19 mouse cellular contexts compared by ENCODE assay signal in genomic region chr4:119967073-119967608, GRCm38 (mm10).
DNase-seq lines count a peak whose midpoint lies in the region; ATAC-seq and TF ChIP-seq lines count a peak whose summit lies in the region.
"Had no signal": no experiment of that assay in that cellular context is flagged by ENCODE, and none has a peak within 500 bp of the region (broad histone marks: within the 10 kb centered on the region; RNA-seq: fewer than 3 reads in every experiment).

No protein-coding gene starts in this region.

- peaks cover 29% of the 10 kb centered on the region for H3K4me1 ChIP-seq in heart, embryonic 11.5 days (ENCODE audit: control insufficient read depth, insufficient read depth, low read length)
- H3K4me1 ChIP-seq in midbrain, embryonic 11.5 days (ENCODE audit: control insufficient read depth, insufficient read depth, low read length) = peaks cover 3% of the 10 kb centered on the region; the same call in 1 of the 2 replicates
- H3K4me1 ChIP-seq in midbrain, embryonic 16.5 days (ENCODE audit: control insufficient read depth, insufficient read depth, low read length) = peaks cover 19% of the 10 kb centered on the region
- peaks cover 58% of the 10 kb centered on the region for H3K4me1 ChIP-seq in olfactory bulb, adult 2 months (ENCODE audit: control insufficient read depth, insufficient read depth, low read length)

- no peak for TF ChIP-seq POLR2A in olfactory bulb, adult 2 months (IDR thresholded peaks at IDR 0.05; ENCODE audit: insufficient read depth, low read depth, low read length)

- 0 out of 2 replicates have a peak, but pooled peaks cover 3% of the 10 kb centered on the region for H3K27me3 ChIP-seq in heart, embryonic 11.5 days (ENCODE audit: control insufficient read depth, insufficient read depth, low read length)
- no peaks in the 10 kb centered on the region for H3K27me3 ChIP-seq in midbrain, embryonic 11.5 days (ENCODE audit: control insufficient read depth, insufficient read depth, low read length)
- H3K27me3 ChIP-seq in midbrain, embryonic 16.5 days (ENCODE audit: control insufficient read depth, insufficient read depth, low read depth, low read length) = no peaks in the 10 kb centered on the region
- H3K27me3 ChIP-seq: midbrain, embryonic 15.5 days had no signal

- DNase-seq in heart, adult 18-20 months = no peak
- DNase-seq in layer of hippocampus, adult 2 months (ENCODE audit: low spot score in 2 of 2) = no peak
- DNase-seq in layer of hippocampus, postnatal 14 days (ENCODE audit: low spot score in 2 of 2) = no peak
- peak; percentile 74 for DNase-seq in midbrain, embryonic 11.5 days (ENCODE audit: low spot score, missing footprints)
- no peak for DNase-seq in thymus, postnatal 25 days
- DNase-seq: adrenal gland, adult 8-10 months; gastrocnemius, postnatal 10 days; right cerebral cortex, adult 18-20 months; right cerebral cortex, postnatal 4 days; thymus, postnatal 14 days had no signal

- H3K9me3 ChIP-seq in heart, embryonic 11.5 days (replicated peaks; ENCODE audit: control insufficient read depth, low read length) = no peaks in the 10 kb centered on the region
- no peaks in the 10 kb centered on the region for H3K9me3 ChIP-seq in midbrain, embryonic 11.5 days (ENCODE audit: control insufficient read depth, low read length)
- H3K9me3 ChIP-seq in midbrain, embryonic 16.5 days (replicated peaks; ENCODE audit: control insufficient read depth, low read length, poor library complexity, severe bottlenecking) = no peaks in the 10 kb centered on the region
- H3K9me3 ChIP-seq: embryonic facial prominence, embryonic 13.5 days; midbrain, embryonic 15.5 days had no signal

- no peak overlapping the region for H3K4me2 ChIP-seq in heart, embryonic 11.5 days
- no peak overlapping the region for H3K4me2 ChIP-seq in midbrain, embryonic 11.5 days
- H3K4me2 ChIP-seq in midbrain, embryonic 16.5 days (ENCODE audit: low read length) = no peak overlapping the region
- H3K4me2 ChIP-seq: embryonic facial prominence, embryonic 13.5 days; midbrain, embryonic 15.5 days had no signal

- 0 out of 2 replicates have a peak overlapping the region, but pooled peaks have one; percentile 25 for H3K27ac ChIP-seq in heart, embryonic 11.5 days (ENCODE audit: low read depth, low read length)
- peak overlapping the region; percentile 74 for H3K27ac ChIP-seq in layer of hippocampus, adult 2 months
- H3K27ac ChIP-seq in midbrain, embryonic 11.5 days (ENCODE audit: low read depth, low read length) = no peak overlapping the region
- H3K27ac ChIP-seq in midbrain, embryonic 16.5 days (ENCODE audit: low read length) = no peak overlapping the region
- peak overlapping the region; percentile 7; the same call in 1 of the 2 replicates for H3K27ac ChIP-seq in olfactory bulb, adult 2 months (ENCODE audit: insufficient read depth, low read depth, low read length)
- H3K27ac ChIP-seq: liver, embryonic 14.5 days; midbrain, embryonic 15.5 days had no signal

- H3K4me3 ChIP-seq in heart, embryonic 11.5 days (ENCODE audit: low read depth, low read length) = no peak overlapping the region
- no peak overlapping the region for H3K4me3 ChIP-seq in layer of hippocampus, adult 2 months
- H3K4me3 ChIP-seq in midbrain, embryonic 11.5 days (ENCODE audit: low read depth, low read length) = no peak overlapping the region
- no peak overlapping the region for H3K4me3 ChIP-seq in midbrain, embryonic 16.5 days (ENCODE audit: low read depth, low read length)
- no peak overlapping the region for H3K4me3 ChIP-seq in olfactory bulb, adult 2 months (ENCODE audit: insufficient read depth, low read depth, low read length)
- H3K4me3 ChIP-seq: embryonic facial prominence, embryonic 13.5 days; erythroblast, embryonic 14.5 days; midbrain, embryonic 15.5 days had no signal

- no peak for TF ChIP-seq CTCF in layer of hippocampus, adult 2 months (conservative IDR thresholded peaks at IDR 0.05)
- TF ChIP-seq CTCF in olfactory bulb, adult 2 months (IDR thresholded peaks at IDR 0.05; ENCODE audit: insufficient read depth, low read depth, low read length) = no peak

- 47% methylated on average over 5 of the region's 5 CpGs for WGBS in heart, embryonic 11.5 days (ENCODE audit: insufficient replicate concordance)
- 73% methylated on average over 5 of the region's 5 CpGs for WGBS in midbrain, embryonic 11.5 days
- 56% methylated on average over 5 of the region's 5 CpGs for WGBS in midbrain, embryonic 16.5 days
- 39% methylated on average over 5 of the region's 5 CpGs for whole genome bisulfite sequencing in olfactory bulb, adult 2 months

- ATAC-seq in heart, embryonic 11.5 days (replicated peaks; ENCODE audit: insufficient number of reproducible peaks, low FRiP score, low TSS enrichment) = no peak
- ATAC-seq in midbrain, embryonic 11.5 days (ENCODE audit: low FRiP score) = no peak
- no peak for ATAC-seq in midbrain, embryonic 16.5 days
- ATAC-seq: activated CD4-positive, CD25-positive, alpha-beta regulatory T cell, adult 4 months; intestine, postnatal 0 days; midbrain, embryonic 15.5 days had no signal

- H3K9ac ChIP-seq in heart, embryonic 11.5 days (ENCODE audit: low read depth, low read length) = no peak overlapping the region
- no peak overlapping the region for H3K9ac ChIP-seq in midbrain, embryonic 11.5 days (ENCODE audit: low read length)
- no peak overlapping the region for H3K9ac ChIP-seq in midbrain, embryonic 16.5 days (ENCODE audit: low read depth, low read length)
- H3K9ac ChIP-seq: embryonic facial prominence, embryonic 13.5 days; liver, embryonic 14.5 days; midbrain, embryonic 15.5 days had no signal

- H3K36me3 ChIP-seq in heart, embryonic 11.5 days (ENCODE audit: control insufficient read depth, insufficient read depth, low read length) = no peaks in the 10 kb centered on the region
- H3K36me3 ChIP-seq in midbrain, embryonic 11.5 days (ENCODE audit: control insufficient read depth, insufficient read depth, low read length) = no peaks in the 10 kb centered on the region
- H3K36me3 ChIP-seq in midbrain, embryonic 16.5 days (ENCODE audit: control insufficient read depth, insufficient read depth, low read length) = no peaks in the 10 kb centered on the region
- H3K36me3 ChIP-seq: embryonic facial prominence, embryonic 13.5 days; midbrain, embryonic 15.5 days had no signal

Comparison
In these comparisons a context has a peak if more than half of its experiments do, and no peak if none do; other contexts are left out.
1. H3K27ac ChIP-seq: peak in heart, embryonic 11.5 days (single experiment), layer of hippocampus, adult 2 months (single experiment) and olfactory bulb, adult 2 months (single experiment); none in midbrain, embryonic 11.5 days (single experiment) and midbrain, embryonic 16.5 days (single experiment).